Mouse (Mus musculus): ENCODE data around the gene Dcn. TPM values are rescaled to one million over a fixed set of nuclear protein-coding genes. Genes with fewer than 3 reads are reported as not detected.
A peak's percentile ranks its signal among the peaks of the same experiment; 100 is the strongest.

Gene Dcn
- polyA plus RNA-seq, 1 experiment from 2014 or later, result 222 TPM

- H3K9ac ChIP-seq, result peak within 1 kb of the TSS; percentile 58
- peaks cover 12% of the 10 kb centered on the region for H3K36me3 ChIP-seq
- peak within 1 kb of the TSS; percentile 54 for H3K4me2 ChIP-seq
- ATAC-seq (ENCODE audit: insufficient number of reproducible peaks, insufficient read depth, low FRiP score, low TSS enrichment, low read depth), result peak; percentile 75
- peak within 1 kb of the TSS; percentile 38 for H3K4me3 ChIP-seq
- H3K27me3 ChIP-seq, result no peaks in the 10 kb centered on the region
- no peaks in the 10 kb centered on the region for H3K4me1 ChIP-seq
- no peaks in the 10 kb centered on the region for H3K9me3 ChIP-seq
- H3K27ac ChIP-seq, result peak within 1 kb of the TSS; percentile 94
- WGBS, result 18% methylated on average over 10 of the region's 10 CpGs
These were observed 85.8 kb downstream of the Dcn start, which contains the start of gene Lum for GRCm38 (mm10) chr10:97564957-97565856. Lum (plus strand) TSS chr10:97565128.

DNA sequence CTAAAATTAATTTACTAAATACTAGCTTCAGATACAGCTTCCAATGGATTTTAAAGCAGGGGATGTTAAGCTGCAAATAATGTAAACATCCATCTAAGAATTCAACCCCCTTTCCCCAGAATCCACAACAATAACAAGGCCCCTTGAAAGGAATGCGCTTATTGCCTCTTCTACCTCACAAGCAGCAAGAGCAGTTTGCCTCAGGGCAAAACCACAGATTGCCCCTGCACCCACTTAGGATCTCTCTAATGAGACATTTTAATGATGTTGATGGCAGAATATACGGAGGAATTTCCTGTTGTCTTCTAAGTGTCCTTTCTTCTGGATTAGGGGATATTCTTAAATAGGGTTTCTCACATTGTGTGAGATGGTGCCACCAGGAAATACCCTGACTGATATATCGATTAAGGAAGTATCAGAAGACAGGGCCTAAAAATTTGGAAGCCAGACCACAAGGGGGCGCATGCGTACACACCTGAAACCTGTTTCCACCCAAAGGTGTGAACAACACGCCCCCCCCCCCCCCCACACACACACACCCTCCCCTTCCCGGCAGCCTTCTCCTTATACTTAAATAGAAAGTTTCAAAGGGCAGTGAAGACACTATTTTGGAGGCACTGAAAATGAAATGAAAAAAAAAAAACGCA lies 88.2 kb downstream of the Dcn start:
- WGBS, result 44% methylated on average over 8 of the region's 8 CpGs
- Histone ChIP-seq H3K4me3 (peak overlapping the region; percentile 38), H3K27ac (peak overlapping the region; percentile 80), H3K27me3 (no peaks in the 10 kb centered on the region), H3K4me2 (peak overlapping the region; percentile 54), H3K4me1 (no peaks in the 10 kb centered on the region), H3K9me3 (no peaks in the 10 kb centered on the region), H3K9ac (0 out of 2 replicates have a peak overlapping the region, but pooled peaks have one; percentile 44), H3K36me3 (peaks cover 15% of the 10 kb centered on the region)
- ATAC-seq (ENCODE audit: insufficient number of reproducible peaks, insufficient read depth, low FRiP score, low TSS enrichment, low read depth), result no peak

Other genes starting within 250 kb of the Dcn start
- 240 and 242 TPM in 2 replicates for gene Lum, start 85.5 kb downstream of the Dcn start, polyA plus RNA-seq (2015; fragmentation: Nextera tagmentation; extraction: Ambion mirVana)
- 12.7 and 17.0 TPM in 2 replicates for gene Kera, start 127.3 kb downstream of the Dcn start, polyA plus RNA-seq (2015; fragmentation: Nextera tagmentation; extraction: Ambion mirVana)
- 2.6 and 3.1 TPM in 2 replicates for gene Epyc, start 164.5 kb downstream of the Dcn start, polyA plus RNA-seq (2015; fragmentation: Nextera tagmentation; extraction: Ambion mirVana)
- not detected in 2 replicates for gene Ccer1, start 213.4 kb downstream of the Dcn start, polyA plus RNA-seq (2015; fragmentation: Nextera tagmentation; extraction: Ambion mirVana)
- not detected in 2 replicates for gene C030005K15Rik, start 247.1 kb downstream of the Dcn start, polyA plus RNA-seq (2015; fragmentation: Nextera tagmentation; extraction: Ambion mirVana)